Mouse (Mus musculus) ES-E14 (cell line): ENCODE measurements around the gene Dclre1c.

Source experiments
- CHD2 ChIP-seq: IDR thresholded peaks from 2 replicates; pipeline ENCODE4 v1.6.1; 2014; ENCODE audit warnings: mild to moderate bottlenecking, low read depth, low read length, inconsistent platforms
- MAFK ChIP-seq: IDR thresholded peaks from 2 replicates; pipeline ENCODE4 v1.6.1; 2014; ENCODE audit warnings: mild to moderate bottlenecking, low read depth, low read length, inconsistent platforms; ENCODE audit not compliant: insufficient read depth
- ZC3H11A ChIP-seq: IDR thresholded peaks from 2 replicates; pipeline ENCODE4 v1.6.1; 2012; ENCODE audit warnings: low read depth, mild to moderate bottlenecking, inconsistent platforms, low read length, borderline replicate concordance
- ZNF384 ChIP-seq: IDR thresholded peaks from 2 replicates; pipeline ENCODE4 v1.6.1; 2012; ENCODE audit warnings: low read depth, low read length, inconsistent platforms

GRCm38 (mm10) chr2:3435369-3436061 lies 11.6 kb downstream of the Dclre1c start:
- TF ChIP-seq ZC3H11A, result no peak
- TF ChIP-seq CHD2, result no peak
- no peak for TF ChIP-seq MAFK
- no peak for TF ChIP-seq ZNF384
